In the genomic region with DNA sequence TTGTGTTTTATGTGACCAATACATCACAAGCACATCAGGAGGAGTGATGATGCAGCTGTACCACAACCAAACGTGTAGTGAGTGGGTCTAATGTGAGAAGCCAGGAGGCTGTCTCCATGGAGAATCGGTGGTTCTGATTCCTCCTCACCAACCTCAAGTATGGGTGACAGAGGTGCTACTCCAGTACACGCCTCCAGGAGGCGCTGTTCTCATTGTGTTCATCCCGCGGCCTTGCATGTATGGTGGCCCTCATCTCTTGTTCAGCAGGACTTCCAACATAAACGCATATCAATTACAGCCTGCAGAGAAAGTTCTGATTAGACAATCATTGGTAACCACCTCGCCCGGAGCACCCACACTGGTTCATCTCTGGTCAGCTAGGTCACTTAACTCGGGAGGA, we compare ENCODE assay signal across 10 mouse cellular contexts. TPM values are rescaled to one million over a fixed set of nuclear protein-coding genes. Genes with fewer than 3 reads are reported as not detected.
DNase-seq lines count a peak whose midpoint lies in the region; ATAC-seq and TF ChIP-seq lines count a peak whose summit lies in the region.
"Had no signal": no experiment of that assay in that cellular context is flagged by ENCODE, and none has a peak within 500 bp of the region (broad histone marks: within the 10 kb centered on the region; RNA-seq: fewer than 3 reads in every experiment).

No protein-coding gene starts in this region.

- intact Hi-C loops in heart, adult 2 months (cut with DNase I) = no loop called here

- no peaks in the 10 kb centered on the region for H3K79me2 ChIP-seq in heart, adult 2 months (replicated peaks; ENCODE audit: control insufficient read depth, insufficient read depth, low read length)

- H3K27ac ChIP-seq in heart, adult 2 months = no peak overlapping the region
- no peak overlapping the region for H3K27ac ChIP-seq in heart, embryonic 11.5 days (ENCODE audit: low read depth, low read length)
- H3K27ac ChIP-seq in kidney, adult 2 months (ENCODE audit: insufficient read depth, low read depth, low read length) = no peak overlapping the region

- no peak overlapping the region for H3K4me2 ChIP-seq in heart, embryonic 11.5 days

- H3K27me3 ChIP-seq in heart, adult 2 months (ENCODE audit: control insufficient read depth, insufficient read depth, low read length) = no peaks in the 10 kb centered on the region
- peaks cover 9% of the 10 kb centered on the region for H3K27me3 ChIP-seq in heart, embryonic 11.5 days (ENCODE audit: control insufficient read depth, insufficient read depth, low read length)
- no peaks in the 10 kb centered on the region for H3K27me3 ChIP-seq in kidney, adult 2 months (replicated peaks; ENCODE audit: control insufficient read depth, insufficient read depth, low read length)

- H3K4me1 ChIP-seq in heart, adult 2 months (ENCODE audit: control insufficient read depth, insufficient read depth, low read length) = peaks cover 5% of the 10 kb centered on the region
- peaks cover 8% of the 10 kb centered on the region; the same call in 1 of the 2 replicates for H3K4me1 ChIP-seq in heart, embryonic 11.5 days (ENCODE audit: control insufficient read depth, insufficient read depth, low read length)
- peaks cover 4% of the 10 kb centered on the region; the same call in 1 of the 2 replicates for H3K4me1 ChIP-seq in kidney, adult 2 months (ENCODE audit: control insufficient read depth, insufficient read depth, low read length)

- peak; percentile 79 for TF ChIP-seq CTCF in heart, adult 2 months (IDR thresholded peaks at IDR 0.05)
- TF ChIP-seq CTCF in kidney, adult 2 months (conservative IDR thresholded peaks at IDR 0.05; ENCODE audit: insufficient read depth, insufficient read length, low read depth, low read length) = peak; percentile 74

- WGBS in heart, adult 2 months = 42% methylated on average over 10 of the region's 10 CpGs
- WGBS in heart, embryonic 11.5 days (ENCODE audit: insufficient replicate concordance) = 48% methylated on average over 10 of the region's 10 CpGs
- WGBS in kidney, adult 2 months = 48% methylated on average over 10 of the region's 10 CpGs

- no peaks in the 10 kb centered on the region for H3K36me3 ChIP-seq in heart, adult 2 months (ENCODE audit: control insufficient read depth, insufficient read depth, low read length)
- no peaks in the 10 kb centered on the region for H3K36me3 ChIP-seq in heart, embryonic 11.5 days (ENCODE audit: control insufficient read depth, insufficient read depth, low read length)
- no peaks in the 10 kb centered on the region for H3K36me3 ChIP-seq in kidney, adult 2 months (ENCODE audit: control insufficient read depth, insufficient read depth, low read length)

- ATAC-seq in heart, embryonic 11.5 days (replicated peaks; ENCODE audit: insufficient number of reproducible peaks, low FRiP score, low TSS enrichment) = no peak

- H3K4me3 ChIP-seq in heart, adult 2 months = no peak overlapping the region
- no peak overlapping the region for H3K4me3 ChIP-seq in heart, embryonic 11.5 days (ENCODE audit: low read depth, low read length)
- H3K4me3 ChIP-seq in kidney, adult 2 months (ENCODE audit: insufficient read depth, low read depth, low read length) = no peak overlapping the region

- TF ChIP-seq EP300 in heart, adult 2 months (IDR thresholded peaks at IDR 0.05; ENCODE audit: insufficient read depth, low read depth, low read length) = 0 out of 2 replicates have a peak, but pooled peaks have one; percentile 11

- TF ChIP-seq POLR2A in heart, adult 2 months (IDR thresholded peaks at IDR 0.05; ENCODE audit: insufficient read depth, low read depth, low read length) = no peak
- no peak for TF ChIP-seq POLR2A in kidney, adult 2 months (IDR thresholded peaks at IDR 0.05; ENCODE audit: low read depth, low read length)

- DNase-seq in heart, adult 2 months = peak; percentile 34 to 65
- peak; percentile 82 for DNase-seq in CD4-positive, CD25-positive, alpha-beta regulatory T cell, adult 2 months (ENCODE audit: low read depth, low spot score)
- peak; percentile 62 for DNase-seq in adrenal gland, postnatal 25 days
- peak; percentile 37 for DNase-seq in kidney, adult 2 months
- peak; percentile 85 for DNase-seq in naive thymus-derived CD4-positive, alpha-beta T cell, adult 2 months (ENCODE audit: low read depth)
- DNase-seq in thymus, postnatal 4 days = peak; percentile 69
- DNase-seq in adipocyte (ENCODE audit: low spot score) = no peak

- no peak overlapping the region for H3K9ac ChIP-seq in heart, adult 2 months (ENCODE audit: low read depth, low read length)
- no peak overlapping the region for H3K9ac ChIP-seq in heart, embryonic 11.5 days (ENCODE audit: low read depth, low read length)

- H3K9me3 ChIP-seq in heart, embryonic 11.5 days (replicated peaks; ENCODE audit: control insufficient read depth, low read length) = no peaks in the 10 kb centered on the region

RNA-seq across cellular contexts. Expression of a gene that starts 12.9 kb away (rescaled TPM):
- 10 to 100 TPM; 23.1 to 23.8 TPM for total RNA-seq in heart, adult 2 months (2021)
- polyA plus RNA-seq in heart, adult 2 months (2012; rRNA removed) = 6.4 and 11.0 TPM in 2 replicates
- 57.2 and 61.2 TPM in 2 replicates for polyA plus RNA-seq in heart, embryonic 11.5 days (2014; fragmentation: Nextera tagmentation; extraction: Ambion mirVana)
- total RNA-seq in adrenal gland, postnatal 25 days (2021) = 78.8 and 92.4 TPM in 2 replicates
- 4.4 and 6.1 TPM in 2 replicates for polyA plus RNA-seq in kidney, adult 2 months (2012; rRNA removed)

RNA-seq across cellular contexts. Expression of a gene that starts 26.0 kb away (rescaled TPM):
- not detected for total RNA-seq in heart, adult 2 months (2021)
- not detected in 2 replicates for polyA plus RNA-seq in heart, adult 2 months (2012; rRNA removed)
- polyA plus RNA-seq in heart, embryonic 11.5 days (2014; fragmentation: Nextera tagmentation; extraction: Ambion mirVana) = not detected in 2 replicates
- total RNA-seq in adrenal gland, postnatal 25 days (2021) = not detected in 2 replicates
- polyA plus RNA-seq in kidney, adult 2 months (2012; rRNA removed) = 0.03 TPM in 1 of 2 replicates, not detected in the other
- total RNA-seq: layer of hippocampus, postnatal 25 days had no signal
- polyA plus RNA-seq: stomach, embryonic 14.5 days had no signal
